14 mouse cellular contexts compared by ENCODE assay signal in genomic region chr9:30829158-30829870, GRCm38 (mm10).
DNase-seq lines count a peak whose midpoint lies in the region; ATAC-seq and TF ChIP-seq lines count a peak whose summit lies in the region.
"Had no signal": no experiment of that assay in that cellular context is flagged by ENCODE, and none has a peak within 500 bp of the region (broad histone marks: within the 10 kb centered on the region; RNA-seq: fewer than 3 reads in every experiment).

No protein-coding gene starts in this region.

- no peak overlapping the region for H3K4me3 ChIP-seq in kidney, adult 2 months (ENCODE audit: insufficient read depth, low read depth, low read length)
- H3K4me3 ChIP-seq in kidney, embryonic 16.5 days (ENCODE audit: low read length), result no peak overlapping the region
- no peak overlapping the region for H3K4me3 ChIP-seq in lung, embryonic 15.5 days
- no peak overlapping the region for H3K4me3 ChIP-seq in intestine, postnatal 0 days (ENCODE audit: low read depth, low read length)
- H3K4me3 ChIP-seq: limb, embryonic 10.5 days; midbrain, embryonic 12.5 days had no signal

- no peak for TF ChIP-seq POLR2A in kidney, adult 2 months (IDR thresholded peaks at IDR 0.05; ENCODE audit: low read depth, low read length)

- no peak for ATAC-seq in kidney, embryonic 16.5 days (ENCODE audit: low FRiP score, low TSS enrichment)
- no peak; the same call in 1 of the 2 replicates for ATAC-seq in lung, embryonic 15.5 days (ENCODE audit: borderline replicate concordance, extremely low read depth, low FRiP score, low TSS enrichment)
- ATAC-seq in frontal cortex, adult (ENCODE audit: low TSS enrichment), result no peak
- no peak for ATAC-seq in intestine, postnatal 0 days
- ATAC-seq: hindbrain, postnatal 0 days had no signal

- no peak overlapping the region for H3K4me2 ChIP-seq in kidney, embryonic 16.5 days (replicated peaks; ENCODE audit: low read depth, low read length)
- H3K4me2 ChIP-seq in lung, embryonic 15.5 days, result no peak overlapping the region
- no peak overlapping the region for H3K4me2 ChIP-seq in intestine, postnatal 0 days (replicated peaks; ENCODE audit: low read depth)
- H3K4me2 ChIP-seq: midbrain, embryonic 12.5 days had no signal

- WGBS in kidney, adult 2 months, result 56% methylated on average over 3 of the region's 3 CpGs
- WGBS in kidney, embryonic 16.5 days, result 56% methylated on average over 3 of the region's 3 CpGs
- WGBS in lung, embryonic 15.5 days, result 53% methylated on average over 3 of the region's 3 CpGs
- WGBS in intestine, postnatal 0 days, result 72% methylated on average over 3 of the region's 3 CpGs

- H3K36me3 ChIP-seq in kidney, adult 2 months (ENCODE audit: control insufficient read depth, insufficient read depth, low read length), result no peaks in the 10 kb centered on the region
- no peaks in the 10 kb centered on the region for H3K36me3 ChIP-seq in kidney, embryonic 16.5 days (ENCODE audit: insufficient read depth, low read length)
- no peaks in the 10 kb centered on the region for H3K36me3 ChIP-seq in lung, embryonic 15.5 days
- H3K36me3 ChIP-seq in intestine, postnatal 0 days (ENCODE audit: control insufficient read depth, insufficient read depth), result no peaks in the 10 kb centered on the region
- H3K36me3 ChIP-seq: limb, embryonic 10.5 days; midbrain, embryonic 12.5 days had no signal

- H3K27ac ChIP-seq in kidney, adult 2 months (ENCODE audit: insufficient read depth, low read depth, low read length), result no peak overlapping the region
- H3K27ac ChIP-seq in kidney, embryonic 16.5 days (ENCODE audit: low read length), result no peak overlapping the region
- peak overlapping the region; percentile 42; the same call in 1 of the 2 replicates for H3K27ac ChIP-seq in lung, embryonic 15.5 days
- H3K27ac ChIP-seq in intestine, postnatal 0 days (ENCODE audit: low read depth, low read length), result no peak overlapping the region
- H3K27ac ChIP-seq: hindbrain, postnatal 0 days; limb, embryonic 10.5 days; liver, embryonic 14.5 days; midbrain, embryonic 12.5 days had no signal

- peak; percentile 33 for DNase-seq in adrenal gland, postnatal 14 days
- DNase-seq in adrenal gland, adult 8-10 months, result no peak
- DNase-seq in kidney, adult 2 months, result peak; percentile 83
- peak; percentile 14 for DNase-seq in testis, postnatal 14 days (ENCODE audit: low spot score)
- DNase-seq: cerebellum, adult 2 months; embryo, embryonic 11 days had no signal

- H3K27me3 ChIP-seq in kidney, adult 2 months (replicated peaks; ENCODE audit: control insufficient read depth, insufficient read depth, low read length), result no peaks in the 10 kb centered on the region
- H3K27me3 ChIP-seq in kidney, embryonic 16.5 days (ENCODE audit: insufficient read depth, low read length), result no peaks in the 10 kb centered on the region
- peaks cover 42% of the 10 kb centered on the region for H3K27me3 ChIP-seq in lung, embryonic 15.5 days
- no peaks in the 10 kb centered on the region for H3K27me3 ChIP-seq in intestine, postnatal 0 days (replicated peaks; ENCODE audit: control insufficient read depth, insufficient read depth, low read length)
- H3K27me3 ChIP-seq: midbrain, embryonic 12.5 days had no signal

- H3K4me1 ChIP-seq in kidney, adult 2 months (ENCODE audit: control insufficient read depth, insufficient read depth, low read length), result peaks cover 3% of the 10 kb centered on the region
- peaks cover 2% of the 10 kb centered on the region; the same call in 1 of the 2 replicates for H3K4me1 ChIP-seq in kidney, embryonic 16.5 days (ENCODE audit: insufficient read depth, low read length)
- peaks cover 7% of the 10 kb centered on the region; the same call in 1 of the 2 replicates for H3K4me1 ChIP-seq in lung, embryonic 15.5 days
- no peaks in the 10 kb centered on the region for H3K4me1 ChIP-seq in intestine, postnatal 0 days (replicated peaks; ENCODE audit: control insufficient read depth, insufficient read depth, low read length)
- H3K4me1 ChIP-seq: midbrain, embryonic 12.5 days had no signal

- H3K9me3 ChIP-seq in kidney, embryonic 16.5 days (ENCODE audit: low read length), result peaks cover 5% of the 10 kb centered on the region
- H3K9me3 ChIP-seq in lung, embryonic 15.5 days, result no peaks in the 10 kb centered on the region
- H3K9me3 ChIP-seq in intestine, postnatal 0 days (ENCODE audit: control insufficient read depth), result no peaks in the 10 kb centered on the region
- H3K9me3 ChIP-seq: limb, embryonic 10.5 days; midbrain, embryonic 12.5 days had no signal

- H3K9ac ChIP-seq in kidney, embryonic 16.5 days (replicated peaks; ENCODE audit: low read length), result no peak overlapping the region
- H3K9ac ChIP-seq in lung, embryonic 15.5 days, result no peak overlapping the region
- no peak overlapping the region for H3K9ac ChIP-seq in intestine, postnatal 0 days (ENCODE audit: low read depth, low read length)
- H3K9ac ChIP-seq: liver, embryonic 14.5 days; midbrain, embryonic 12.5 days had no signal

- no peak for TF ChIP-seq CTCF in kidney, adult 2 months (conservative IDR thresholded peaks at IDR 0.05; ENCODE audit: insufficient read depth, insufficient read length, low read depth, low read length)
- TF ChIP-seq CTCF in intestine, postnatal 0 days (IDR thresholded peaks at IDR 0.05; ENCODE audit: low read depth), result no peak
